Mouse (Mus musculus): ENCODE measurements at regions not wholly inside any gene's neighbourhood (a gene's known extent, or its start where the extent isn't known, plus 50 kb on each side); places are given as distances from the start of the nearest gene placed in this dataset.

DNA sequence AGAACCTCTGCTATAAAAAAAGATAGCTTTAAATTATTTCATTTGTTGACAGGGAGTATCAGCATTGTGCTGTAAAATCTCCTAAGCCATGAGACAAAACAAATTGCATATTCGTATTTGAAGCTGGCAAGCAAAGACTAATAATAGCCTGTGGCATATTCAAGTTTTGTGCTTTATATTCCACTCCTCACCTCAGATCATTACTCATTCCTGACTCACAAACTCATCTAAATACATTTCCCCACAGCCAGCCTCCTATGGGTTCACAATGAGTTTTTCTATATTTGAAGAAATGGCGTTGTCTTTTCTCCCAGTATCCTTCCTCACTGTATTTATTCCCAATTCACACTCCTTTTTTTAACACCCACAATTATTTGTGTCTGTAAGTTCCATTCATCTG, 161.5 kb upstream of the Gm9972 start:
- no peak for TF ChIP-seq CHD1 (IDR thresholded peaks at IDR 0.05; ENCODE audit: low read depth, low read length)
- TF ChIP-seq POLR2AphosphoS2 (IDR thresholded peaks at IDR 0.05; ENCODE audit: low read length) = no peak
- no peak for TF ChIP-seq EP300 (IDR thresholded peaks at IDR 0.05; ENCODE audit: low read depth in 1 of 2, low read length in 2 of 2)
- no peak for TF ChIP-seq HCFC1 (IDR thresholded peaks at IDR 0.05; ENCODE audit: low read depth, low read length)
- TF ChIP-seq CTCF (IDR thresholded peaks at IDR 0.05 in 2 of 3, conservative IDR thresholded peaks at IDR 0.05 in 1 of 3; ENCODE audit: control insufficient read depth in 1 of 3, insufficient read depth in 1 of 3, low read depth in 2 of 3, low read length in 3 of 3, poor library complexity in 1 of 3, severe bottlenecking in 1 of 3) = no peak
- no peak for TF ChIP-seq MXI1 (IDR thresholded peaks at IDR 0.05; ENCODE audit: low read depth, low read length)
- no peak for TF ChIP-seq SIN3A (IDR thresholded peaks at IDR 0.05; ENCODE audit: low read length)
